Mouse (Mus musculus): ENCODE measurements around the gene Ins2. TPM values are rescaled to one million over a fixed set of nuclear protein-coding genes. Genes with fewer than 3 reads are reported as not detected.

Gene Ins2
- total RNA-seq, 2 experiments from 2014 or later: not detected

Other genes with a start within 250 kb of the Ins2 start
- gene Tnnt3, start 244.5 kb downstream of the Ins2 start, total RNA-seq (2015): 1.4 and 1.5 TPM in 2 replicates
- 3.7 and 3.9 TPM in 2 replicates for gene Tnnt3, start 244.5 kb downstream of the Ins2 start, total RNA-seq (2017)
- gene Mrpl23, start 210.7 kb downstream of the Ins2 start, total RNA-seq (2015): 3.8 and 12.3 TPM in 2 replicates
- 37.2 and 52.6 TPM in 2 replicates for gene Mrpl23, start 210.7 kb downstream of the Ins2 start, total RNA-seq (2017)
- gene Igf2, start 76.6 kb downstream of the Ins2 start, total RNA-seq (2015): 0.05 TPM in 1 of 2 replicates, not detected in the other
- not detected in 2 replicates for gene Igf2, start 76.6 kb downstream of the Ins2 start, total RNA-seq (2017)
- gene Gm49394, start 73.4 kb downstream of the Ins2 start, total RNA-seq (2015): not detected in 2 replicates
- not detected in 2 replicates for gene Gm49394, start 73.4 kb downstream of the Ins2 start, total RNA-seq (2017)
- not detected in 2 replicates for gene Th, start 187.7 kb upstream of the Ins2 start, total RNA-seq (2015)
- gene Th, start 187.7 kb upstream of the Ins2 start, total RNA-seq (2017): not detected in 2 replicates
- 0.96 and 1.1 TPM in 2 replicates for gene Ascl2, start 225.9 kb upstream of the Ins2 start, total RNA-seq (2015)
- 0.40 and 2.9 TPM in 2 replicates for gene Ascl2, start 225.9 kb upstream of the Ins2 start, total RNA-seq (2017)

Measured in megakaryocyte, adult 5-6 weeks (primary cell).